Mouse (Mus musculus) kidney, embryonic 14.5 days (tissue): Measurements from ENCODE around the gene Zfp13. TPM values are rescaled to one million over a fixed set of nuclear protein-coding genes. Genes with fewer than 3 reads are reported as not detected.

Experiments
- ATAC-seq: fragments of 200-750 bp; cut with Nextera tagmentation; 2 replicates; pipeline ENCODE4 v1.8.0; 2017; ENCODE audit warnings: moderate number of reproducible peaks, mild to moderate bottlenecking, moderate TSS enrichment, moderate library complexity; ENCODE audit not compliant: low FRiP score, low TSS enrichment
- H3K27ac ChIP-seq: fragments of 300-500 bp; sonication (generic); 2 replicates; pipeline ENCODE4 v1.5.1; 2014; ENCODE audit warnings: low read depth, mild to moderate bottlenecking, low read length, moderate library complexity, mixed read lengths
- H3K27me3 ChIP-seq: fragments of 300-500 bp; sonication (generic); 2 replicates; pipeline ENCODE4 v1.6.1; 2014; ENCODE audit warnings: mild to moderate bottlenecking, low read length; ENCODE audit not compliant: control insufficient read depth, insufficient read depth
- H3K36me3 ChIP-seq: fragments of 300-500 bp; sonication (generic); 2 replicates; pipeline ENCODE4 v1.6.1; 2014; ENCODE audit warnings: low read length, mixed read lengths; ENCODE audit not compliant: control insufficient read depth, insufficient read depth
- H3K4me1 ChIP-seq: fragments of 300-500 bp; sonication (generic); 2 replicates; pipeline ENCODE4 v1.6.1; 2014; ENCODE audit warnings: low read length, mixed read lengths; ENCODE audit not compliant: control insufficient read depth, insufficient read depth
- H3K4me2 ChIP-seq: fragments of 300-500 bp; sonication (generic); replicated peaks from 2 replicates; pipeline ENCODE4 v1.6.1; 2014; ENCODE audit warnings: low read depth, mild to moderate bottlenecking, low read length
- H3K4me3 ChIP-seq: fragments of 300-500 bp; sonication (generic); 2 replicates; pipeline ENCODE4 v1.5.1; 2014; ENCODE audit warnings: mild to moderate bottlenecking, low read length
- H3K9ac ChIP-seq: fragments of 300-500 bp; sonication (generic); 2 replicates; pipeline ENCODE4 v1.6.1; 2014; ENCODE audit warnings: low read depth, mild to moderate bottlenecking, low read length, moderate library complexity
- H3K9me3 ChIP-seq: fragments of 300-500 bp; sonication (generic); 2 replicates; pipeline ENCODE4 v1.6.1; 2016; ENCODE audit warnings: low read length; ENCODE audit not compliant: control insufficient read depth
- WGBS: fragments of 180-500 bp; shearing (Covaris S2); extraction: QIAGEN DNeasy Blood & Tissue Kit; methylation state at CpG from one replicate; pipeline ENCODE4 v1.1.7; 2014; 5-methylcytosine and 5-hydroxymethylcytosine counted together
- polyA plus RNA-seq: library from polyadenylated mRNA; unstranded; fragments of >200 nt; fragmentation: Nextera tagmentation; extraction: Ambion mirVana; gene quantifications from 2 replicates; pipeline ENCODE4 v1.2.1, GENCODE M21; 2014

The Zfp13 gene
- polyA plus RNA-seq, 1 experiment from 2014 or later, result 19.1 TPM

- H3K9ac ChIP-seq, result no peak overlapping the region
- H3K4me1 ChIP-seq, result no peaks in the 10 kb centered on the region
- H3K4me3 ChIP-seq, result no peak overlapping the region
- WGBS, result 72% methylated on average over 7 of the region's 7 CpGs
- ATAC-seq, result no peak
- H3K9me3 ChIP-seq, result no peaks in the 10 kb centered on the region
- no peak overlapping the region for H3K4me2 ChIP-seq
- H3K27ac ChIP-seq, result no peak overlapping the region
- no peaks in the 10 kb centered on the region for H3K27me3 ChIP-seq
- peaks cover 37% of the 10 kb centered on the region for H3K36me3 ChIP-seq
Measured at GRCm38 (mm10) chr17:23555243-23555916, 43.9 kb downstream of the Zfp13 start.

- Histone ChIP-seq H3K4me1 (peaks cover 5% of the 10 kb centered on the region; the same call in 1 of the 2 replicates), H3K4me2 (no peak overlapping the region), H3K27ac (no peak overlapping the region), H3K9ac (no peak overlapping the region), H3K9me3 (no peaks in the 10 kb centered on the region), H3K27me3 (no peaks in the 10 kb centered on the region), H3K4me3 (no peak overlapping the region), H3K36me3 (peaks cover 34% of the 10 kb centered on the region)
- no peak for ATAC-seq
Measured at GRCm38 (mm10) chr17:23554321-23554720, 45.0 kb downstream of the Zfp13 start.

GRCm38 (mm10) chr17:23553634-23554120, 45.6 kb downstream of the Zfp13 start:
- WGBS, result 77% methylated on average over 1 of the region's 1 CpGs

GRCm38 (mm10) chr17:23552896-23553633, 46.2 kb downstream of the Zfp13 start:
- no peaks in the 10 kb centered on the region for H3K9me3 ChIP-seq
- no peak overlapping the region for H3K4me3 ChIP-seq
- no peaks in the 10 kb centered on the region for H3K27me3 ChIP-seq
- WGBS, result 93% methylated on average over 8 of the region's 8 CpGs
- ATAC-seq, result no peak
- H3K4me1 ChIP-seq, result peaks cover 5% of the 10 kb centered on the region; the same call in 1 of the 2 replicates
- H3K4me2 ChIP-seq, result no peak overlapping the region
- H3K9ac ChIP-seq, result no peak overlapping the region
- peaks cover 24% of the 10 kb centered on the region for H3K36me3 ChIP-seq
- no peak overlapping the region for H3K27ac ChIP-seq

More at GRCm38 (mm10) chr17:23553634-23554120, 45.6 kb downstream of the Zfp13 start:
- Histone ChIP-seq H3K27ac (no peak overlapping the region), H3K36me3 (peaks cover 28% of the 10 kb centered on the region), H3K27me3 (no peaks in the 10 kb centered on the region), H3K9me3 (no peaks in the 10 kb centered on the region), H3K4me3 (no peak overlapping the region), H3K4me1 (peaks cover 5% of the 10 kb centered on the region; the same call in 1 of the 2 replicates), H3K4me2 (no peak overlapping the region), H3K9ac (no peak overlapping the region)
- no peak for ATAC-seq

GRCm38 (mm10) chr17:23551963-23552362, 47.3 kb downstream of the Zfp13 start:
- ATAC-seq, result no peak
- H3K4me2 ChIP-seq, result no peak overlapping the region

GRCm38 (mm10) chr17:23551416-23551815, 47.9 kb downstream of the Zfp13 start:
- H3K9me3 ChIP-seq, result no peaks in the 10 kb centered on the region
- H3K4me2 ChIP-seq, result peak overlapping the region; percentile 79
- H3K4me1 ChIP-seq, result peaks cover 5% of the 10 kb centered on the region; the same call in 1 of the 2 replicates
- no peak overlapping the region for H3K27ac ChIP-seq
- no peak for ATAC-seq
- no peaks in the 10 kb centered on the region for H3K27me3 ChIP-seq
- peaks cover 7% of the 10 kb centered on the region for H3K36me3 ChIP-seq
- peak overlapping the region; percentile 64 for H3K4me3 ChIP-seq
- peak overlapping the region; percentile 72 for H3K9ac ChIP-seq

More at GRCm38 (mm10) chr17:23551963-23552362, 47.3 kb downstream of the Zfp13 start:
- Histone ChIP-seq H3K9me3 (no peaks in the 10 kb centered on the region), H3K4me1 (peaks cover 5% of the 10 kb centered on the region; the same call in 1 of the 2 replicates), H3K4me3 (no peak overlapping the region), H3K27ac (no peak overlapping the region), H3K27me3 (no peaks in the 10 kb centered on the region), H3K9ac (no peak overlapping the region), H3K36me3 (peaks cover 13% of the 10 kb centered on the region)
- WGBS, result 65% methylated on average over 5 of the region's 5 CpGs

GRCm38 (mm10) chr17:23550856-23551255, 48.4 kb downstream of the Zfp13 start:
- Histone ChIP-seq H3K27ac (peak overlapping the region; percentile 78), H3K9ac (peak overlapping the region; percentile 72), H3K36me3 (peaks cover 2% of the 10 kb centered on the region; the same call in 1 of the 2 replicates), H3K4me3 (peak overlapping the region; percentile 64), H3K4me1 (peaks cover 5% of the 10 kb centered on the region; the same call in 1 of the 2 replicates), H3K27me3 (no peaks in the 10 kb centered on the region), H3K9me3 (no peaks in the 10 kb centered on the region), H3K4me2 (peak overlapping the region; percentile 79)
- WGBS, result under 1% methylated on average over 15 of the region's 15 CpGs
- no peak for ATAC-seq

- Histone ChIP-seq H3K27me3 (no peaks in the 10 kb centered on the region), H3K27ac (peak overlapping the region; percentile 78), H3K9ac (peak overlapping the region; percentile 72), H3K4me3 (peak overlapping the region; percentile 64), H3K4me1 (peaks cover 5% of the 10 kb centered on the region; the same call in 1 of the 2 replicates), H3K9me3 (no peaks in the 10 kb centered on the region), H3K4me2 (peak overlapping the region; percentile 79), H3K36me3 (no peaks in the 10 kb centered on the region)
- under 1% methylated on average over 22 of the region's 22 CpGs for WGBS
- ATAC-seq, result peak; percentile 77
Measured at GRCm38 (mm10) chr17:23550188-23550791, 49.0 kb downstream of the Zfp13 start.
